Mouse (Mus musculus) layer of hippocampus, postnatal 25 days (tissue): ENCODE results near the gene Yju2. TPM values are rescaled to one million over a fixed set of nuclear protein-coding genes. Genes with fewer than 3 reads are reported as not detected.

Experiments used
- DNase-seq, 2 experiments: peaks; one replicate each; pipeline ENCODE4 v3.0.0; 2022; ENCODE audit warnings: mixed read lengths in 2 of 2, low spot score in 1 of 2; ENCODE audit errors: extremely low spot score in 1 of 2
- total RNA-seq, 2 experiments: library from RNA; stranded (reverse); gene quantifications; 2 replicates each; pipeline ENCODE4 v1.2.3; 2021

The Yju2 gene
- total RNA-seq, 2 experiments from 2014 or later: 16.7 to 16.9 TPM

DNA sequence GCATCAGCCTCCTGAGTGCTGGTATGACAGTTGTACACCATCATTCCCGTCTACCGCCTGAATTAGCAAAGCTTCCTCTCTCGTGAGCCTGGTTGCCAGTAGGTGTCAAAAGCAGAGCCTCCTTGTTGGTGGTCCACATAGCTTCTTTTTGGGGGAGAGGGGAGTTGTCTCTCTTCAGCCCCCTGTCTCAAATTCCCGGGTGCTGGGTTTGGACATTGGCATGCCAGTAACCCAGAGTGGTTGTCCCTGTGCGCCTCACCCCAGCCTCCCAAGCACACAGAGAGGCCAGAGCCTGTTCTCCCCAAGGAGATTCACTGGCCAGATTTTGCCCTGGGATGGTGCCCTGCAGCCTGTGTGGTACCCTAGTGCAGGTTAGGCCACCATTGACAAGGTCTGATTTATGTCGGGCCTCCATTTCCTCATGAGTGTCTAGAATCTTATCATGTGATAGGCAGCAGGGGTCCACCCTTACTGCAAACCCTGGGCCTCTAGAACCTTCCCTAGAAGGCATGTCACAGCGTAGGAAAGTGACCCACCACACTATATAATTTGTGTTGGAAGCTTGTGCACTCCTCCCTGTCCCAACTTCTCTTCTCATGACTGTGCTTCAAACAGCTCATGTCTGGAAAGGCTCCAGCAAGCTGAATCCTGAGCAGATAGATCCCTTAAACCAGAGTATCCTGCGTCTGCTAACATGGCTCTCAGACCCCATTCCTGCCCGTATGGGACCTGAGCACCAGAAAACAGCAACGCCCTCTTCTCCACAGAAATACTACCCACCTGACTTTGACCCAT is 1.2 kb downstream of the Yju2 start:
- DNase-seq: no peak

DNA sequence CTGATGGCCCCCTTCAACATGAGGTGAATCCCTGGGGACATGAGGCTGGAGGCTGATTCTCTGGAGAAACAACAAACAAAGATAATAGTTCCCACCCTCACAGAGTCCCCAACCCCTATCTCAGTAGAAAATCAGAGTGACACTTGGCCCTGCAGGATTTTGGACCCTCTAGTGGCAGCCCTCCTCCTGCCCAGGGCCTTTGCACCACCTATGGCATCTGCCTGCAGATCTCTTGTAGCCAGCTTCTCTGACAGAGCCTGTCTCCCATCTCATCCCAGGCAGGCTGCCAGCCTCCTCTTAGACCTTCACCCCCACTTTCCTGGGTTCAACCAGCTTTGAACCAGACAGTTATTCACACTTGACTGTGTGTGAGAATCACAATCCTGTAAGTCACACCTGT is 1.9 kb downstream of the Yju2 start:
- no peak for DNase-seq

DNA sequence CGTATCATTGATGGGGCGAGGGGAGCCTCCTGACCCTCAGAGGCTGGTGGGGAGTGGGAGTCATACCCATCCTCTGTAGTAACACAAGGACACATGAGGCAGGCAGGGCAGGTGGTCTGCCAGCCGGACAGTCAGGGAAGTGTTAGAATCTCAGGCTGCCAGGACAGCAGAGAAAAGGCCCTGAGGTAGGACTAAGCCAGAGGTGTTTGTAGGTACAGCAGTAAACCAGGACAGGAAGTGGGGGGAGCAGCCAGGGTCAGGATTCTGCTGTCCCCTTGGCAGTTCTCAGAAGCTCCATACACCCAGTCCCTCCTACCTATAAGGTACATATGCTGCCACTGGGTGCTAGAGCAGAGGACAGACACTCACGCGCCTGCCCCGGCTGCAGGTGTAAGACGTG is 2.7 kb downstream of the Yju2 start:
- no peak for DNase-seq

DNA sequence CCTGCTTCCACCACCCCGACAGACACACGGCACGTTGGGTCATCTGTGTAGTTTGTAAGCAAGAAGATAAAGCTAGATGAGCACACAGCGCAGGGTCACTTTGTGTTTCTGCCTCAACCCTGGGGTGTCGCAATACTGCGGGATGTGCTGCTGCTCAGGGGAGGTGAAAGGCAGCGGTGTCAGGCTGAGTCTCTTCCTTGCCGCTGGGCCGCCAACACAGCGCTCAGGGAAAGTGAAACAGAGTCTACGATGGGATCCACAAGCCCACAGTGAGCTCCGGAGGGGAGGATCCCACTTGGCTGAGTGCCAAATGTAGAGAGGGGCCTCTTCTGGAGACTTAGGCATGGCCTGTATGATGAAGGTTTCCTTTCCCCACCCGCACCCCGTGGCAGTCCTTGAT is 4.3 kb downstream of the Yju2 start:
- DNase-seq: no peak

DNA sequence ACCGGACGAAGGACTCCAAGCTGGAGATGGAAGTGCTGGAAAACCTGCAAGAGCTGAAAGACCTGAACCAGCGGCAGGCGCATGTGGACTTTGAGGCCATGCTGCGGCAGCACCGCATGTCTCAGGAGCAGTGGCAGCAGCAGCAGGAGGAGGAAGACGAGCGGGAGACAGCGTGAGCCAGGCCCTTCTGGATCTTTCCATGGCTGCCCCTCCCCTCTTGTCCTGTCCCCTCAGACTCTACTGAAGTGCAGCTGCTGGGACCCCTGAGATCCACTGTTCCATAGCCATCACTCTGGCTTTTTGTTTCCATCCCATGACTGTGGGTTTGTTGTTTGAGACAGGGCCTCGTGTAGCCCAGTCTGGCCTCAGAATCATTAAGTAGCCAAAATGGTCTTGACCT is 5.6 kb downstream of the Yju2 start:
- no peak for DNase-seq

DNA sequence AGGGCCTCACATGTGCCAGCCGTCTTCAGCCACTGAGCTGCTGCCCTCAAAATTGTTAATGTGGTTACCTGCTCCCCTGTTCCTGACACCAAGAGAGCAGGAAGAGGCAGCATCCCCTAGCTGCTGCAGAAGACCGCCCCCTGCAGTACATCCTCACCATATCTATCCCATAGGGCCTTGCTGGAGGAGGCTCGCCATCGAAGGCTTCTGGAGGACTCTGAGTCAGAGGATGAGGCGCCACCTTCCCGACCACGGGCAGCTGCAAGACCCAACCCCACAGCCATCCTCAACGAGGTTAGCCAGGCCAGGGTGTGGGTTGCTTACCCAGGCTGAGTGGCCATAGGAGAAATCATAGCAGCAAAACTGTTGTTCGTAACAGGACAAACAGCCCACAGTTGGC is 6.1 kb downstream of the Yju2 start:
- DNase-seq: no peak

DNA sequence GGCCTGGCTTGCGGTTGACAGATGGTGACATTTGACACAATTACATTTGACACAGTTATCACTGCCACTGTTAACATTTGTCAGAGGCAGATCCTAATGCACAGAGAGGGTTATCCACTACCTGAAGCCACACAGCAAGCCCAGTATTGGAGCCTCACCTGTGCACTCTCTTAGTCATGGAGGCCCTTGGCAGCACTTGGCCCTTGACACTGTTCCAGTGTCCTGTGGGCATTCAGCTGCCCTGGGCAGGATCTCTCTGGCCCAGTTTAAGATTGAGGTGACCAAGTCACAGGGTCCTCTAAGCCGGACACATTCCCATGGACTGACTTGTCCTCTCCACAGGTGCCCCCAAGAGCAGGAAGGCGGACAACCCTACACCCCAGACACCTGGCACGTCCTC is 8.3 kb downstream of the Yju2 start:
- DNase-seq: no peak

DNA sequence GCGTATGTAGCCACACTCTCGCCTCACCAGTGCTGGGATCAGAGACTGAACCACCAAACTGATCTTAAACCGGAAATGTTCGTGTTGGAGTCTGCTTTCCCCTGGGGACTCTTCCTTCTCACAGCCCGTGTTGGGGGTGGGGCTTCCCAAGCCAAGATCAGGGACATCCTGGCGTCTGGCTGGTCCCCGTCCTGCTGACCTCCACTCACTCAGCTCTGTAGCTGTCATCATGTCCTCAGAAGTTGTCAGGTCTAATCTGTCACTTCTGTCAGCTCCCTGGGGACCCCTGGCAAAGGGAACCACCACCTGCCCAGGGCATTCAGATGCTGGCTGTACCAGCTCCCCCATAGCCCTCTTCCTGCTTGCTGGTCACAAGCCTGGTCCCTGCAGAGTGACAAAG is 9.3 kb downstream of the Yju2 start:
- no peak for DNase-seq

DNA sequence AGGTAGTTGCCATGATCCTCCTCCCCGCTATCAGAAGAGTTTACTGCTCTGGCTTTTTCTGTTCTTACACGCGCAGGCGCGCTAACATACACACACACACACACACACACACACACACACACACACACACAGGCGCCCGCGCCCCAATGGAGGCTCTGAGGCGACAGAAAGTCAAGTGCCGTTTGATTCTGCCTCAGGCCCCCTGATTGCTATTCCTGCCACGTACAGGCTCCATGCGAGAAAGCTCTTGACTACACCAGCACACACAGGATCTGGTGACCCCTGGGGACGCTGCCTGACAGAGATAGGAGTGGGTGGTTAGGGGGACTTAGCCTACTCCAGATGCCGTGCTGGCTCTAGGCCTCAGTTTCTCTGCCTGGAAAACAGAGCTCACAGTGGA is 10.7 kb downstream of the Yju2 start:
- peak in 1 of 2 experiments; percentile 47 for DNase-seq

DNA sequence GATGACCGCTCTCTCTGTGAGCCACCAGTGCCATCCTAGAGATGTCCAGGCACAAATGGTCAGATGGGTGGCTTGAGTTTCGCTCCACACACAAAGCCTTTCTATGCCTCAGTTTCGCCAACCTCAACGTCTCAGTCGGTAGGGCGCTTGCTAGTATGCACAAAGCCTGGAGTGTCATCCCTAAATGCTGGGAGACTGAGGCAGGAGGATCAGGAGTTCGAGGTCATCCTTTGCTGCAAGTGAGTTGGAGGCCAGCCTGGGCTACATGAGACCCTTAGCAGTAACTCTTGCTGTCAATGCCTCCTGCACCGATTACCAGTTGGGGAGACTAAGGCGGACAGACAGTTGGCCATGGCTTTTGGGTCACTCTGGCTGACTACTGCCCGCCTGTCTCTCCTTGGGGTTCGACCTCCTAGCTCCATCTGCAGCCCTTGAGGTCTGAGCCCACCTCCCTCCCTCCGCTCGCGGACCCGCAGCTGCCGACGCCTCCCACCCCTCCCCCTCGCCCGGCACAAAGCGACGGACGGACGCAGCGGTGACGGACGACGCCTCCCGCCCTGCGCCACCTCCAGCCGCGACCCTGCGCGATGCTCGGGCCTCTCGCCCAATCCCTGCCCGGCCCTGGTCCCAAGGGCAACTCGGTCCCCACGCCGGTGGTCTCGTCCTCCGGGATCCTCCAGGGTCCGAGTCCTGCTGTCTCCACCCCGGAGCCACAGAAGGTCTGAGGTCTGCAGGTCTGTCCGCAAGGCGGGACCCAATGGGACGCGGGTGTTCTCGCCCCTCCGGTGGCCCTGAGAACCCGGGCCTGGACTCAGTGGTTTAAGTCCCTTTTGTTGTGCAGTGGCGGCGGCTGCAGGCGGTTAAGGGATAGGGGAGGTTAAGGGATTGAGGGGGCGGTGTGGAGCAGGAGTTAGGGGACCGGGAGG is 11.3 kb downstream of the Yju2 start, which contains the start of gene Shd:
TSS of gene Shd (plus strand) at position 502 of the 926 bp plus-strand sequence.
- DNase-seq: peak in 1 of 2 experiments; percentile 24

DNA sequence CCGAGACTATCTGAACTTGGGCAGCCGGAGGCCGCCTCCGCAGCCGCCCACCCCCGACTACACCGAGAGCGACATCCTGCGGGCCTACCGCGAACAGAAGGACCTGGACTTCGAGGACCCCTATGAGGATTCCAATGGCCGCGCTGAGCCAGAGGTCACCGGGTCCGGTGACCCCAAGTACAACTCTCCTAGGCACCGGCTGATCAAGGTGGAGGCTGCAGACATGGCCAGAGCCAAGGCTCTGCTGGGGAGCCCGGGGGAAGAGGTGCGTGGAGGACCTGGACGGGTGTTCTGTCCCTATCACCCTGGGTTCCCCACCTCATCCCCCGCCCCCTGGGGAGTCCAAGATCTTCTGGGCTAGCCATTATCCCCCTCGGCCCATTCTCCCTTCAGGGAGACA is 12.6 kb downstream of the Yju2 start:
- no peak for DNase-seq

DNA sequence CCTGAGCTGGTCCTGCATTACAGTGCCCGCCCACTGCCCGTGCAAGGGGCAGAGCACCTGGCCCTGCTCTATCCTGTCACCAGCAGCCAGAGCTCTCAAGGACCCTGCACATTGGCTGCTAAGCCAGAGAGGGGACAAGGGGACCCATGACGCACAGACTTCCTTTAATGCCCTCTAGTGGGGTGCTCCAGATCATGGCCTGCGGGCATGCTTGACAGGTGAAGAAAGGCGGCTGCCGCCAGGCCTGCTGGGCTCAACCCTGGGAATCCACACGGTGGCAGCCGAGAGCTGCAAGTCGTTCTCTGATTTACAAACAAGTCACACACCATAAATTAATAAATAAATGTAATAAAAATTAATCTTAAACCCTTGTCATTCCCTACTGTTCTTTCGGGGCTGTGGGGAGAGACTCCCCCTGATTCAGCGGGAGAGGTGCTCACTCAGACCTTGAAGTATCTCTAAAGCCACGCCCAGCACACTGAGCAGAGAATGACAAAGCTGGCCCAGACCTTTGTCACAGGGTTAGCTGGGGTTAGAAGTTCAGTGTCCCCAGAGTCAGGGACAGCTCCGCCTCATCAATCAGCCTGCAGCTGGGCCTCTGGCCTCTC is 17.5 kb downstream of the Yju2 start:
- DNase-seq: peak; percentile 68 to 84

DNA sequence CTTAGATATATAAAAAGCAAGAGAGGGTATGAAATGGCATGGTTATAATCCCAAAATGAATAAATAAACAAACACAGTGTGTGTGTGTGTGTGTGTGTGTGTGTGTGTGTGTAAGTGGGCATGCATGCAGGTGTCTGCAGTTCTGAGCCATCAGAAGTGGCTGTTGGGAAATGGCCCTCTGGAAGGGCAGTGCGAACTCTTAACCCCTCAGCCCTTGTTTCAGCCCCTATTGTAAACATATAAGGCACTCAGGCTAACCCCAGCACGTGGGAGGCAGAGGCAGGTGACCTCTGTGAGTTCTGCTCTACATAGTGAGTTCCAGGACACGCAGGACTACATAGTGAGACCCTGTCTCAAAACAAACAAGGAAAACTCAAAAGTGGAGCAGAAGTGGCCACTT is 18.4 kb downstream of the Yju2 start:
- no peak for DNase-seq

DNA sequence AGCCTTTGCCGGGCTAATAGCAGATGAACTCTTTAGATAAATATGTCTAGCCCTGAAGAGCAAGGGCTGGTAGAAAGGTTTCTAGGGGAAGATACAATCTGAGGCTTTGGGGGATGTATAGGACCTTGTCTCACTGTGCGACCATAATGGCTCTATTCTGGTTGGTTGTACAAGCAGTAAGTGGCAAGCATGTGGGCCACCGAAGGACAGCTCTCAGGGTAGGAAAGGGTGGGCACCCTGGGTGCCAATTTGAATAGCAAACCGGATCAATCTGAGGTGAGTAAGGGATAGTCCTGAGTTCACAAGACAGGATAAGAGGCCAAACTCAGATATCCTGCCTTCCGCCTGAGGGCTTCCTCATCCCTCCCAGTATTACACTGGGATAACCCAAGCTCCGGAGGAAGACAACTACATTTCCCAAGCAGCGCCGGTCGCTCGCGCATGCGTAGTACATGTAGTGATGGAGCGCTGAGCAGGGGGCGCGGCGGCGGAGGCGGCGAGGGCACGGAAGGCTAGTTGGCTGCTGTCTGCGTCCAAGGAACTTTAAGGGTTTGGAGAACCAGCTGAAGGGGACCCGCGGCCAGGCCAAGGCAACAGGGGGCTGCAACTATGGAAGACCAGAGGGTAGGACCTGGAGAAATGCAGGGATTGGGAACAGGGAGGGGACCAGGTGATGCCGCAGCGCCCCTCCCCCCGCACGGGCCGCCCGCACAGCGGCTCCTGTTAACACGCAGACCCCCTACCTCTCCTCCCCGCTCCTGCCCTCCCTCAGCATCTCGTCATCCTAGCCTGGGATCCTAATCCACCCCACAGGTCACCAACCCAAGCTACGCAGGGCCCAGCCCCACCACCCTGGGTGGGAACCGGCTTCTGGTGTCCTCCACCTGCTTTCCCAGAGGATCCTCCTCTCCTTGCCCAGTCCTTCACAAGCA is 27.4 kb downstream of the Yju2 start, which contains the start of gene Fsd1:
TSS of gene Fsd1 (plus strand) at position 480 of the 932 bp plus-strand sequence.
- DNase-seq: peak; percentile 68 to 73

DNA sequence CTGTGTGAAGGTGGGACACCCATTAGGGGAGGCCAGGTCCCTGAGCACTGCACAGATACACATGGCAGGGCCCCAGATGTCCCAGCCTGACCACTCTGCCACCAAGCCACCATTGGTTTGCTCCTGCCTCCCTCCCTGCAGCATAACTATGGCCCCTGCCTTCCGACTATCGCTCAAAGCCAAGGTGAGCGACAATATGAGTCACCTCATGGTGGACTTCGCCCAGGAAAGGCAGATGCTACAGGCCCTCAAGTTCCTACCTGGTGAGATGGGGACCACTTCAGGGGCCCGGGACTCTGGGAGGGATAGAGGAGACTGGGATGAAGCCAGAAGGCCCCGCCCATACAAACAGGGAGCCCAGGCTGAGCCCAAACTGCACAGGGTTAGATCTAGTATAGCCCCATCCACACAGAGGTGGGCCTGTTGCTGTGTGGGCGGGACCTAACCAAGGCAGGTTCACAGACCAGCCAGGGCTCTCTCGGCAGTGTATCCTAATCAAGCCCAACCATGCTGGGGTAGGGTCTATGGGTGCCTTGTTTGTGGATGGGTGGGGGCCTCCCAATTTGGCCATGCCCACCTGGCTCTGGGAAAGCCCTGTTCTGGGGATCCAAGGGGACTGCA is 31.5 kb downstream of the Yju2 start:
- DNase-seq: no peak

DNA sequence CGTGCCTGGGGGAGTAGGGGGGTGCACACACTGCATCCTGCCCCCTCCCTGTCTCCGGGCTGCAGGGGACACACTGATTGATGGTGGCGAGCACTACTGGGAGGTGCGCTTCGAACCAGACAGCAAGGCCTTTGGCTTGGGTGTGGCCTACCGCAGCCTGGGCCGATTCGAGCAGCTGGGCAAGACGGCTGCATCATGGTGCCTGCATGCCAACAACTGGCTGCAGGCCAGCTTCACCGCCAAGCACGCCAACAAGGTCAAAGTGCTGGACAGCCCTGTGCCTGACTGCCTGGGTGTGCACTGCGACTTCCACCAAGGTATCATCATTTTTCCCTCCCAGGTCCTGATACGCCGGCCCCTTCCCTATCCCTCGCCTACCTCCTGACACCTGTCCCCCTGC is 37.1 kb downstream of the Yju2 start:
- DNase-seq: no peak

DNA sequence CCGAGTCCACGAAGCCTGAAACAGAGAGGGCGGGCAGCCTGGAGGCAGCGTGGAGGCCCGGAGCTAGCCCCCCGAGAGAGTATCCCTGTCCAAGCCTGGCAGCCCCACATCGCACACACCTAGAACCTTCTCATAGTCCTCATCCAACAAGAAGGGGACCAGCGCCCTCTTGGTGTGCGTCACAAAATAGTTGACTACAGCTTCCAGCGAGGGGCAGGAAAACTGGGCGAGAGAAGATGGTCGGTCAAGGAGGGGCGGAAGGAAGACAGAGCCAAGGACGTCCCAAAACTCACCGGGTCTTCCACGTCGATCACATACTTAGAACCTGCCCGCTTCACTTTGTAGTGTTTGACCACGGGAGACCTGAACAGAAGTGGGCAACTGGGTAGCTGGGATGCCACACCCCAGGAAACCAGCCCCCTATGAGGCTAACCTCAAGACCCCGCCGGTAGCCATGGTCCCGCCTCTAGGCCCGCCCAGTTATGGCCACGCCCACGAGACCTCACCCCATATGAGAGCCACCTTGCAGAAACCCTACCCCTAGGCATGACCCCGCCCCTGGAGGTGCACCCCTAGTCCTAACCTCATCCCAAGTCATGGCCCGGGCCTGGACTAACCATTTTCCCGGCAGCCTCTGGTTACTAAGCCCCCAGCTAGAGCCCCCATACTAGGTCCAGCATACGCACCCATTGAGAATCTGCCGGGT is 41.0 kb downstream of the Yju2 start:
- DNase-seq: no peak

DNA sequence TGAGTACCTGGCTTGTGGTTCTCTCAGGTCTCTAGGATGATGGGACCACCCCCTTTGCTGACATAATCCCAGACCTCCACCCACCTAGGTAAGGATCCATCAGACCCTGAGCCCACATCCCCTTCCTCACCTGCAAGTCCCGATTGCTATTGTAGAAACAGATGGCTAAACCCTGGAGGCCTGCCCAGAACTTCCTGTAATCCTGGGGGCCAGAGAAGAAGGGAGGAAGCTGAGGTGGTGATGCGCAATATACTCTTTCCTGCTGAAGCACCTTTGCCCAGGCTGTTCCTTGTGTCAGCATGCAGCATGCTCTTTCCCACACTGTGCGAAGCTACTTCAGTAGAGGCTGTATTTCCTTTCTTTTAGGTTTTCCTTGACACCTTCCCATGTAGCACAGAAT is 44.1 kb downstream of the Yju2 start:
- no peak for DNase-seq
